Mouse (Mus musculus) hindbrain, embryonic 16.5 days (tissue): Measurements from ENCODE around the gene Olfr974. TPM values are rescaled to one million over a fixed set of nuclear protein-coding genes. Genes with fewer than 3 reads are reported as not detected.

Experiments
- ATAC-seq: fragments of 200-750 bp; cut with Nextera tagmentation; 2 replicates; pipeline ENCODE4 v1.8.0; 2017; ENCODE audit warnings: moderate TSS enrichment, moderate library complexity
- H3K27ac ChIP-seq: fragments of 300-500 bp; sonication (generic); 2 replicates; pipeline ENCODE4 v1.5.1; 2014; ENCODE audit warnings: low read depth, mild to moderate bottlenecking, control low read depth, low read length, moderate library complexity
- H3K27me3 ChIP-seq: fragments of 300-500 bp; sonication (generic); replicated peaks from 2 replicates; pipeline ENCODE4 v1.6.1; 2014; ENCODE audit warnings: low read length; ENCODE audit not compliant: control insufficient read depth, insufficient read depth
- H3K36me3 ChIP-seq: fragments of 300-500 bp; sonication (generic); 2 replicates; pipeline ENCODE4 v1.6.1; 2014; ENCODE audit warnings: mild to moderate bottlenecking, low read length, moderate library complexity, mixed read lengths; ENCODE audit not compliant: control insufficient read depth, insufficient read depth
- H3K4me1 ChIP-seq: fragments of 300-500 bp; sonication (generic); 2 replicates; pipeline ENCODE4 v1.6.1; 2014; ENCODE audit warnings: low read depth, low read length; ENCODE audit not compliant: control insufficient read depth, insufficient read depth
- H3K4me2 ChIP-seq: fragments of 300-500 bp; sonication (generic); 2 replicates; pipeline ENCODE4 v1.6.1; 2014; ENCODE audit warnings: mild to moderate bottlenecking, low read length, control low read depth, moderate library complexity
- H3K4me3 ChIP-seq: fragments of 300-500 bp; sonication (generic); 2 replicates; pipeline ENCODE4 v1.5.1; 2014; ENCODE audit warnings: mild to moderate bottlenecking, low read length, control low read depth, moderate library complexity
- H3K9ac ChIP-seq: fragments of 300-500 bp; sonication (generic); 2 replicates; pipeline ENCODE4 v1.6.1; 2014; ENCODE audit warnings: low read depth, mild to moderate bottlenecking, control low read depth, low read length, moderate library complexity
- H3K9me3 ChIP-seq: fragments of 300-500 bp; sonication (generic); 2 replicates; pipeline ENCODE4 v1.6.1; 2014; ENCODE audit warnings: mild to moderate bottlenecking, low read length, moderate library complexity; ENCODE audit not compliant: control insufficient read depth
- WGBS: fragments of 180-500 bp; shearing (Covaris S2); extraction: QIAGEN DNeasy Blood & Tissue Kit; methylation state at CpG from one replicate; pipeline ENCODE4 v1.1.7; 2014; 5-methylcytosine and 5-hydroxymethylcytosine counted together
- polyA plus RNA-seq: library from polyadenylated mRNA; unstranded; fragments of >200 nt; fragmentation: Nextera tagmentation; extraction: Ambion mirVana; gene quantifications from 2 replicates; pipeline ENCODE4 v1.2.1, GENCODE M21; 2015

Gene Olfr974
- polyA plus RNA-seq, 1 experiment from 2014 or later, result not detected

- H3K27ac ChIP-seq, result no peak within 1 kb of the TSS
- H3K27me3 ChIP-seq, result no peaks in the 10 kb centered on the region
- H3K36me3 ChIP-seq, result no peaks in the 10 kb centered on the region
- 91% methylated on average over 2 of the region's 2 CpGs for WGBS
- H3K4me1 ChIP-seq, result no peaks in the 10 kb centered on the region
- H3K9me3 ChIP-seq, result no peaks in the 10 kb centered on the region
- H3K9ac ChIP-seq, result no peak within 1 kb of the TSS
- H3K4me3 ChIP-seq, result no peak within 1 kb of the TSS
- ATAC-seq, result no peak
- no peak within 1 kb of the TSS for H3K4me2 ChIP-seq
Observed at GRCm38 (mm10) chr9:39991813-39992212, 54.5 kb downstream of the Olfr974 start, which contains the start of gene Olfr978. Gene Olfr978 (plus strand): TSS chr9:39992113.

Other genes with a start within 250 kb of the Olfr974 start
- not detected in 2 replicates for gene Olfr149, start 230.4 kb upstream of the Olfr974 start, polyA plus RNA-seq
- gene Olfr965, start 226.1 kb upstream of the Olfr974 start, polyA plus RNA-seq, result not detected in 2 replicates
- gene Olfr150, start 206.5 kb upstream of the Olfr974 start, polyA plus RNA-seq, result not detected in 2 replicates
- not detected in 2 replicates for gene Olfr967, start 191.3 kb upstream of the Olfr974 start, polyA plus RNA-seq
- not detected in 2 replicates for gene Olfr968, start 154.2 kb upstream of the Olfr974 start, polyA plus RNA-seq
- not detected in 2 replicates for gene Olfr969, start 146.6 kb upstream of the Olfr974 start, polyA plus RNA-seq
- gene Olfr970, start 128.6 kb upstream of the Olfr974 start, polyA plus RNA-seq, result not detected in 2 replicates
- gene Olfr971, start 100.6 kb upstream of the Olfr974 start, polyA plus RNA-seq, result not detected in 2 replicates
- not detected in 2 replicates for gene Olfr972, start 71.1 kb upstream of the Olfr974 start, polyA plus RNA-seq
- gene Olfr229, start 30.2 kb upstream of the Olfr974 start, polyA plus RNA-seq, result not detected in 2 replicates
- gene Olfr975, start 14.5 kb downstream of the Olfr974 start, polyA plus RNA-seq, result 0.05 TPM in 1 of 2 replicates, not detected in the other
- not detected in 2 replicates for gene Olfr976, start 23.6 kb downstream of the Olfr974 start, polyA plus RNA-seq
- not detected in 2 replicates for gene Olfr978, start 54.6 kb downstream of the Olfr974 start, polyA plus RNA-seq
- not detected in 2 replicates for gene Olfr979, start 66.0 kb downstream of the Olfr974 start, polyA plus RNA-seq
- gene Olfr980, start 72.1 kb downstream of the Olfr974 start, polyA plus RNA-seq, result not detected in 2 replicates
- not detected in 2 replicates for gene Olfr981, start 84.0 kb downstream of the Olfr974 start, polyA plus RNA-seq
- gene Olfr982, start 136.3 kb downstream of the Olfr974 start, polyA plus RNA-seq, result not detected in 2 replicates
- not detected in 2 replicates for gene Olfr983, start 156.1 kb downstream of the Olfr974 start, polyA plus RNA-seq
- gene Olfr984, start 176.7 kb downstream of the Olfr974 start, polyA plus RNA-seq, result not detected in 2 replicates
- not detected in 2 replicates for gene Olfr985, start 192.7 kb downstream of the Olfr974 start, polyA plus RNA-seq
- gene Tmem225, start 210.6 kb downstream of the Olfr974 start, polyA plus RNA-seq, result not detected in 2 replicates
- gene Olfr986, start 243.4 kb downstream of the Olfr974 start, polyA plus RNA-seq, result 0.08 TPM in 1 of 2 replicates, not detected in the other